Mouse (Mus musculus) heart, adult 2 months (tissue): ENCODE results near the gene Izumo4.

ENCODE experiments used
- CTCF ChIP-seq: fragments of 200-600 bp; IDR thresholded peaks from 2 replicates; pipeline ENCODE4 v1.8.1; 2022; ENCODE audit warnings: antibody characterized with exemption, mild to moderate bottlenecking, moderate library complexity
- EP300 ChIP-seq: fragments of 200-500 bp; IDR thresholded peaks from 2 replicates; pipeline ENCODE4 v1.6.1; 2011; ENCODE audit warnings: low read depth, low read length, control low read depth; ENCODE audit not compliant: insufficient read depth
- POLR2A ChIP-seq: fragments of 200-500 bp; IDR thresholded peaks from 2 replicates; pipeline ENCODE4 v1.6.1; 2011; ENCODE audit warnings: mild to moderate bottlenecking, low read depth, low read length, control low read depth; ENCODE audit not compliant: insufficient read depth

DNA sequence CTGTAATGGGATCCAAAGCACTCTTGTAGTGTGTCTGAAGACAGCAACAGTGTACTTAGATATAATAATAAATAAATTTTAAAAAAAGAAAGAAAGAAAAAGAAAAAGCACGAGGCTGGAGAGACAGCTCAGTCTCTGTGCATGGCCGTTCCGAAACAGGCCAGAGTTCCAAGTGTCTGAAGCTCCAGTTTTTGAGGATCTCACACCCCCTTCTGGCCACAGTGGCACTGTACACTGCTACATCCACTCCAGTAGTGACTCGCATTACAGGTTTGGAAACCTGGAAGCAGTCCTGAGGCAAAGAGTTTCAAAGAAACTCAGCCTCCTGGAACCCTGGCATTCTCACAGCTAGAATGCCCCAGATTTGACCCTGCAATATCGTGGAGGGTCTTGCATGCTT is 14.1 kb upstream of the Izumo4 start:
- TF ChIP-seq CTCF: peak; percentile 95
- no peak for TF ChIP-seq POLR2A
- peak; percentile 90 for TF ChIP-seq EP300
